Mouse (Mus musculus) R1 (cell line): ENCODE measurements at regions not wholly inside any gene's neighbourhood (a gene's known extent, or its start where the extent isn't known, plus 50 kb on each side); places are given as distances from the start of the nearest gene placed in this dataset.
"Not testable (repeated sequence)": the region's sequence is repeated elsewhere in the genome, so short reads cannot be mapped to it uniquely, and the experiment has no call there.

Experiments used
- DNase-seq: peaks from one replicate; pipeline ENCODE4 v3.0.0-alpha.2; 2018; ENCODE audit warnings: low read depth, low spot score

DNA sequence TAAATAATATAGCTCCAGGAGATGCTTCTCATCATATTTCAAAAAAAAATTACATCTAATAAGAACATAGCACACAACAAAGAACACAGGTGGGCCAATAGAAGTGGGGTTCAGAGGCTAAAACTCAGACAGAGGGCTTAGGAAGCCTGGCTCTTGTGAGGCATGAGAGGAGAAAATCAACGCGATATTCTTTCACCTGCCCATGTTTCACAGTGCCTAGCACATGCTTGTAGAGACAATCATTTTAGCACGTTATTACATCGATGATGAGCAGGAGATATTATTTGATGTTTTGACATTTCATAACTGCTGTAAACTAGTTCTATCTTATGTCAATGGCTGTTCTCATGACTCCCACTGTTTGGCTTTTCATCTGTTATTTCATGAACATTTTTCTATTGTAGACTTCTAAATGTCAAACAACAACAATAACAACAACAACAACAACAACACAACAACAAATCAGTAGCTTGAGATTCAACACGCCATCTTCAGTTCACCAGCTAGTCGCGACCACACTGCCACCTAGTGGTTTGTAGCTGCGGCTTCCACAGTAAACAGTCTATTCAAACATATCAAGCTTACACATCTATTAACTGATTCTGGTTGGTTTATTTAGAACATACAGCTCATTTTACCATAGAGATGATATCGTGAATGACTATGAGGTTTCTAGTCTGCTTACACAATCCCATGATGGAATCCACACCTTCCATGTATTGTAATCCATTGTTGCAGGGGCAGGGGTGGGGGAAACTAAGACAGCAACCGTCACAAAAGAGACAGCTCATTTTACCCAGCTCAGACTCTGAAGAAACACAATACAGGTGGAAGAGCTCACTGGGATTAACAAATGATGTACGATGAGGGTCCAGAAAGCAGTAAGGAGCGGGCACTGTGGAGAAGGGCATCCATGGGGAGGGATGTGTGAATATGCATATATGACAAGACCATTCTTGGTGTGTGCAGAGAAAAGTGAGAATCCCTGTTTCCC lies 60.5 kb upstream of the Tmem200a start:
- peak; percentile 45 for DNase-seq

DNA sequence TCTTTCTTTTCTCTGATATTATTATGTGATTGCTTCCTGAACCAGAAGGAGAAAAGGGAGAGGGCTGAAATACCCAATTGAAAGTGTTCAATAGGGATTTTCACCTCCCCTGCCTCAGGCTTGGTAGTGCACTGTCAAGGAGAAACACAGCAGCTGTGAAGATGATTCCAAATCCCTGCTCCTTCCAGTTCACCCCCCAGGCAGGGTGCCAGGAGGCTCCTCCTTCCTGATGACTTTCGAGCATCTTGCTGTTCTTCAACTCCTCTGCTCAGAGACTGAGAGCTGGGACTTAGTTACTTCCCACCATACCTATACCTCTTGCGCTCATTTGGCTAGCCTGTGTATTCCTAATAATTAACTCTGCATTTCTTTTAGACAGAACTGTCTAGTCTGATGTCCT lies 73.7 kb upstream of the Tmem200a start:
- DNase-seq = no peak

DNA sequence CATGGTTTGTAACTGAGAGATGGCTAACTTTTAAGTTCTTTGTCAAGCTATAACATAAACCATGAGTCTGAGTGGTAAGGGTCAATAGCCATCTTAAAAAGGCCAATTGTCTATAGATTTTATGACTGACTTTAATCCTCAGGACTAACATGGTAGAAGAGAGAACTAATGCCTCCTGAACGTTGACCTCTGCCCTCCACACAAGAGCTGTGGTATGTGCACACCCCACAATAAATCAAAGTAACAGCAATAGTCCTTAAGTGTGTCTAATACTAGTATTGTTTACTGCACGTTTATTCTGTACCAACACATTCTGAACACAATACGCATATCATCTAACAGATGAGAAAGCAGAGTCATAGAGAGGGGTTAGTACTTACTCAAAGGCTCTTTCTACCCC lies 70.7 kb upstream of the Samd3 start:
- no peak for DNase-seq

DNA sequence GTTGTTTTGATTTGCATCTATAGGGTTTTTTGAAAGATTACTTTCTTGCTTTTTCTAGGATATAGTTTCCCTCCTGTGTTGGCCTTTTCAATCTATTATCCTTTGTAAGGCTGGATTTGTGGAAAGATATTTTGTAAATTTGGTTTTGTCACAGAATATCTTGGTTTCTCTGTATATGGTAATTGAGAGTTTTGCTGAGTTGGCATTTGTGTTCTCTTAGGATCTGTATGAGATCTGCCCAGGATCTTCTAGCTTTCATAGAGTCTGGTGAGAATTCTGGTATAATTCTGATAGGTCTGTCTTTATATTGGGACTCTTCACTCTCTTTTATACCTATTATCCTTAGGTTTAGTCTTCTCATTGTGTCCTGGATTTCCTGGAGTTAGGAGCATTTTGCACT lies 68.4 kb upstream of the Samd3 start:
- DNase-seq = not testable (repeated sequence)

DNA sequence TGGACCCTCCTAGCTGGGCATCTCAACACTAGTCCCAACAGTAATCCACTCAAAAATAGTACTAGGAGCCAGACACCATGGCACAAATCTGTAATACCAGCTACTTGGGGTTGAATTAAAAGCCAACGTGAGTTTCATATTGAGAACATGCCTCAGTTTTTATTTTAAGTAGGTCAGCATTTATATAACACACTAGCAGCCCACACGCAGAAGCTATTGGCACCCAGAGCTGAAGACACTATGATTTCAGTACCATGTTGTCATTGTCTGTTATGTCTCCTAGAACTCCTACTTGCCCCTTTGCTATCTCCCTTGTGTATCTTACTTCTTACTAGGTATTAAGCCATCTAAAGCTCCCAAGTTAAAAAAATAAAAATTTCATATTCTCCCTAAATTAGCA lies 65.0 kb upstream of the Samd3 start:
- no peak for DNase-seq

DNA sequence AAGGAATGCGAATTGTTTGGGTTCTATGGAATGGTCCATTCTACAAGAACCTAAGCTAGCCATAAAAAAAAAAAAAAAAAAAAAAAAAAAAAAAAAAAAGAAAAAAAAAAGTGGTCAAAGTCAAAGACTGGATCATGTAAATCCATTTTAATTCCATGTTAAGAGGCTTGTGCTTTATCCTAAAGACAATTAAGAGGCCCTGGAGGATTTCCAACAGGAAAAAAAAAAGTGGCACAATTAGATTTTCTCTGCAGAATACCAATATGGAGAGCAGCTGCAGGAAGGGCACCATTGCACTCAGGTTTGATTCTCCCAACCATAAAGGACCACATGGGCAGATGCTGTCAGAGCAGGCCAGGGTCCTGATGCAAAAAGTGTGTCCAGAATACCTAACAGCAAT lies 51.9 kb upstream of the Samd3 start:
- DNase-seq = no peak

DNA sequence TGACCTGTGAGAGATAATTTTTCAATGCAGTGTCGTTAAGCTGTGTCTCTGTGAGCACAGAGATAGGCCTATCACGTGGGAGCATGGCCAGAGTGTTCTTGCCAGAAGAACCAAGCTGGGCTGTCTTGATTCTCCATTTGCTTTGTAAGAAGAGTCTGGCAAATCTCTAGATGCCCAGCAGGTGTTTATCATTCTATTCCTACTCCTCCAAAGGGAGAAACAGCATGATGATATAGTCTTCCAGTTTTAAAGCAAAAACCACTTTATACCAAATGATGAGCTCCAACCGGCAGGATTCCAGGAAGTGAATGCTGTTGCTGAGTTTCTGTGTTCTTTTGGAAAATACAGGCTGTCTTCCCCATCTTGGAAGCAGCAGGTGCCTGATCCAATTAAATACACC lies 51.2 kb upstream of the Samd3 start:
- DNase-seq = no peak
